In the genomic region with DNA sequence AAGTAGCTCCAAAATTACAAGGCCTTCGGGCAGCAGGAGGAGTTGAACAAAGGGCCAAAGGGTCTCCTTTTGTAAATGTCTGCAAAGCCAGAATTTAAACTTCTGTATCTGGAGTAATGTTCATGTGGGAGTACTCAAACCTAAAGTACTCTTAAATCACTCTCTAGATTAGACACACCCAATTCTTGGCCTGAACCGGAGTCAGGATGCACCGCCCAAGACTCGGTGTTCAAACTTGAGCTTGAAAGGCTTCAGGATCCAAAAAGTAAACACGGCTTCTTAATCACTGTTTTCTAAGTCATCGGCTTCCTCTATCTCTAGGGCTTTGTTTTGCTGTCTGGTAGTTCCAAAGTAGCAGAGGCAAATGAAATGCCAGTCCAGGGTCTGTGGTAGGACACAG, we compare ENCODE assay signal across 22 mouse cellular contexts.
DNase-seq lines count a peak whose midpoint lies in the region; ATAC-seq and TF ChIP-seq lines count a peak whose summit lies in the region.
"Had no signal": no experiment of that assay in that cellular context is flagged by ENCODE, and none has a peak within 500 bp of the region (broad histone marks: within the 10 kb centered on the region; RNA-seq: fewer than 3 reads in every experiment).

No protein-coding gene starts in this region.

- TF ChIP-seq CTCF in cerebellum, adult 2 months (IDR thresholded peaks at IDR 0.05; ENCODE audit: borderline replicate concordance, insufficient read depth, low read depth, low read length): no peak
- TF ChIP-seq CTCF in layer of hippocampus, adult 2 months (conservative IDR thresholded peaks at IDR 0.05): no peak

- no peaks in the 10 kb centered on the region; the same call in 1 of the 2 replicates for H3K27me3 ChIP-seq in cerebellum, adult 2 months (ENCODE audit: control insufficient read depth, insufficient read depth, low read length)
- H3K27me3 ChIP-seq in lung, embryonic 16.5 days (ENCODE audit: control insufficient read depth, insufficient read depth, low read depth, low read length): no peaks in the 10 kb centered on the region
- no peaks in the 10 kb centered on the region for H3K27me3 ChIP-seq in stomach, embryonic 16.5 days (ENCODE audit: control insufficient read depth, insufficient read depth, low read length)
- H3K27me3 ChIP-seq in neural tube, embryonic 15.5 days (replicated peaks): no peaks in the 10 kb centered on the region
- H3K27me3 ChIP-seq: forebrain, embryonic 12.5 days; hindbrain, embryonic 15.5 days; intestine, embryonic 15.5 days; limb, embryonic 12.5 days; liver, embryonic 12.5 days; midbrain, embryonic 12.5 days; neural tube, embryonic 13.5 days had no signal

- no peaks in the 10 kb centered on the region for H3K4me1 ChIP-seq in cerebellum, adult 2 months (ENCODE audit: control insufficient read depth, insufficient read depth, low read length)
- H3K4me1 ChIP-seq in lung, embryonic 16.5 days (replicated peaks; ENCODE audit: control insufficient read depth, insufficient read depth, low read length): peaks cover 19% of the 10 kb centered on the region
- H3K4me1 ChIP-seq in stomach, embryonic 16.5 days (ENCODE audit: control insufficient read depth, insufficient read depth, low read length): peaks cover 12% of the 10 kb centered on the region
- H3K4me1 ChIP-seq in neural tube, embryonic 15.5 days: no peaks in the 10 kb centered on the region
- H3K4me1 ChIP-seq: hindbrain, embryonic 15.5 days; neural tube, embryonic 13.5 days had no signal

- no peak overlapping the region for H3K4me3 ChIP-seq in cerebellum, adult 2 months (replicated peaks; ENCODE audit: insufficient read depth, low read depth, low read length)
- H3K4me3 ChIP-seq in layer of hippocampus, adult 2 months: no peak overlapping the region
- no peak overlapping the region for H3K4me3 ChIP-seq in lung, embryonic 16.5 days (ENCODE audit: low read length)
- H3K4me3 ChIP-seq in stomach, embryonic 16.5 days (replicated peaks; ENCODE audit: low read length): no peak overlapping the region
- no peak overlapping the region for H3K4me3 ChIP-seq in neural tube, embryonic 15.5 days (replicated peaks)
- H3K4me3 ChIP-seq: forebrain, embryonic 12.5 days; hindbrain, embryonic 15.5 days; intestine, embryonic 15.5 days; limb, embryonic 12.5 days; liver, embryonic 12.5 days; midbrain, embryonic 12.5 days; neural tube, embryonic 13.5 days had no signal

- H3K27ac ChIP-seq in cerebellum, adult 2 months (ENCODE audit: insufficient read depth, low read length): peak overlapping the region; percentile 30; the same call in 1 of the 2 replicates
- peak overlapping the region; percentile 32; the same call in 1 of the 2 replicates for H3K27ac ChIP-seq in layer of hippocampus, adult 2 months
- peak overlapping the region; percentile 85 for H3K27ac ChIP-seq in lung, embryonic 16.5 days (ENCODE audit: low read length)
- H3K27ac ChIP-seq in stomach, embryonic 16.5 days (ENCODE audit: low read length): peak overlapping the region; percentile 71
- H3K27ac ChIP-seq in neural tube, embryonic 15.5 days (replicated peaks): no peak overlapping the region
- H3K27ac ChIP-seq: forebrain, embryonic 12.5 days; hindbrain, embryonic 15.5 days; intestine, embryonic 15.5 days; limb, embryonic 12.5 days; liver, embryonic 12.5 days; midbrain, embryonic 12.5 days; neural tube, embryonic 13.5 days had no signal

- peak; percentile 77 for ATAC-seq in lung, embryonic 16.5 days (ENCODE audit: low read depth)
- no peak for ATAC-seq in stomach, embryonic 16.5 days (ENCODE audit: insufficient read depth, low FRiP score)
- ATAC-seq in neural tube, embryonic 15.5 days (ENCODE audit: low FRiP score): no peak
- ATAC-seq: intestine, embryonic 15.5 days; liver, embryonic 12.5 days had no signal

- H3K4me2 ChIP-seq in lung, embryonic 16.5 days (ENCODE audit: low read depth, low read length): no peak overlapping the region
- H3K4me2 ChIP-seq in stomach, embryonic 16.5 days (ENCODE audit: low read depth, low read length): no peak overlapping the region
- H3K4me2 ChIP-seq in neural tube, embryonic 15.5 days: no peak overlapping the region
- H3K4me2 ChIP-seq: forebrain, embryonic 12.5 days; heart, embryonic 11.5 days; hindbrain, embryonic 15.5 days; intestine, embryonic 15.5 days; limb, embryonic 12.5 days; liver, embryonic 12.5 days; midbrain, embryonic 12.5 days; neural tube, embryonic 13.5 days had no signal

- H3K36me3 ChIP-seq in lung, embryonic 16.5 days (ENCODE audit: control insufficient read depth, insufficient read depth, low read length): no peaks in the 10 kb centered on the region
- no peaks in the 10 kb centered on the region for H3K36me3 ChIP-seq in stomach, embryonic 16.5 days (ENCODE audit: control insufficient read depth, insufficient read depth, low read length)
- no peaks in the 10 kb centered on the region for H3K36me3 ChIP-seq in neural tube, embryonic 15.5 days
- H3K36me3 ChIP-seq: forebrain, embryonic 12.5 days; hindbrain, embryonic 15.5 days; intestine, embryonic 15.5 days; limb, embryonic 12.5 days; liver, embryonic 12.5 days; midbrain, embryonic 12.5 days; neural tube, embryonic 13.5 days had no signal

- TF ChIP-seq POLR2A in cerebellum, adult 2 months (IDR thresholded peaks at IDR 0.05; ENCODE audit: borderline replicate concordance, insufficient read depth, low read length): no peak

- DNase-seq in cerebellum, adult 2 months: no peak
- DNase-seq in cerebellum, postnatal 4 days (ENCODE audit: low spot score in 2 of 2): no peak
- DNase-seq in layer of hippocampus, adult 2 months (ENCODE audit: low spot score in 2 of 2): no peak
- DNase-seq in layer of hippocampus, postnatal 25 days (ENCODE audit: extremely low spot score in 1 of 2, low spot score in 1 of 2): no peak
- no peak for DNase-seq in embryo, embryonic 10 days (ENCODE audit: low spot score)
- DNase-seq: adrenal gland, adult 8-10 months; cerebellum, postnatal 14 days; heart, postnatal 14 days; kidney, adult 9 months; kidney, postnatal 4 days; spleen, adult 18-20 months had no signal

- H3K9me3 ChIP-seq in lung, embryonic 16.5 days (ENCODE audit: control insufficient read depth, low read length): no peaks in the 10 kb centered on the region
- no peaks in the 10 kb centered on the region for H3K9me3 ChIP-seq in stomach, embryonic 16.5 days (replicated peaks; ENCODE audit: control insufficient read depth, low read length)
- H3K9me3 ChIP-seq in neural tube, embryonic 15.5 days (replicated peaks): no peaks in the 10 kb centered on the region
- H3K9me3 ChIP-seq: forebrain, embryonic 12.5 days; hindbrain, embryonic 15.5 days; intestine, embryonic 15.5 days; limb, embryonic 12.5 days; liver, embryonic 12.5 days; midbrain, embryonic 12.5 days; neural tube, embryonic 13.5 days had no signal

- WGBS in cerebellum, adult 2 months: 84% methylated on average over 6 of the region's 6 CpGs
- 34% methylated on average over 6 of the region's 6 CpGs for WGBS in lung, embryonic 16.5 days
- whole genome bisulfite sequencing in stomach, embryonic 16.5 days: 46% methylated on average over 6 of the region's 6 CpGs
- WGBS in neural tube, embryonic 15.5 days: 75% methylated on average over 6 of the region's 6 CpGs

- no peak overlapping the region for H3K9ac ChIP-seq in lung, embryonic 16.5 days (ENCODE audit: low read length)
- no peak overlapping the region for H3K9ac ChIP-seq in stomach, embryonic 16.5 days (ENCODE audit: low read length)
- no peak overlapping the region for H3K9ac ChIP-seq in neural tube, embryonic 15.5 days (replicated peaks)
- H3K9ac ChIP-seq: forebrain, embryonic 12.5 days; hindbrain, embryonic 15.5 days; intestine, embryonic 15.5 days; limb, embryonic 12.5 days; liver, embryonic 12.5 days; midbrain, embryonic 12.5 days; neural tube, embryonic 13.5 days had no signal
